Mouse (Mus musculus): ENCODE measurements around the gene Sirt4. TPM values are rescaled to one million over a fixed set of nuclear protein-coding genes. Genes with fewer than 3 reads are reported as not detected.

Sirt4 gene
- total and polyA plus RNA-seq, 2 experiments from 2014 or later, result 15.4 to 29.0 TPM

DNA sequence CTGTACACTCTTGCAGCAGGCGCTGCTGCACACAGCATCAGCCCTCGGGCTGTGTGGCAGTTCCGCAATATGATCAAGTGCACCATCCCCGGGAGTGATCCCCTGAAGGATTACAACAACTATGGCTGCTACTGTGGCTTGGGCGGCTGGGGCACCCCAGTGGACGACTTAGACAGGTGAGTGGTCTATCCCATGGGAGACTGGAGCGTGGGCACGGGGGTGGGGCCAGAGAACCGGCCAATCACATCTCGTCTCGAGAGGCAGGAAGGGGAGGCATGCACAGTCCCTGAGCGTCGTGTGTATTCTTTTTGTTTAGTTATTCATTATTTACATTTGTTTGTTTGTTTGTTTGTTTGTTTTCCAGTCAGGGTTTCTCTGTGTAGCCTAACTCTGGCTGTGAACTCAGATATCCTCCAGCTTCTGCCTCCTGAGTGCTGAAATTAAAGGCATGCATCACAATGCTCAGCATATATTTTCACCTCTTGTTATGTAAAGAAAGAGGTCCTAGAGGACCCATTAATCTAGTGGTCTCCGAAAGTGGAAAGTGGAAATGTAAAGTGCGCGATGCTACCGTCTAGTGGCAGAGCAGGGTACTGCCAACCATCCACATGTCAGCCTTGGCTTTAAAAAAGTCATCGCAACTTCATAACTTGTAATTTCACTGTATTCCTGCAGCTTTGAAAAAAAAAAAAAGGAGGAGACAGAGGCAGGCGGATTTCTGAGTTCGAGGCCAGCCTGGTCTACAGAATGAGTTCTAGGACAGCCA lies 13.6 kb downstream of the Sirt4 start:
- Histone ChIP-seq H3K4me3 (ENCODE audit: low read depth, low read length) (no peak overlapping the region), H3K27ac (ENCODE audit: low read depth) (no peak overlapping the region), H3K4me1 (ENCODE audit: control insufficient read depth, insufficient read depth) (no peaks in the 10 kb centered on the region), H3K36me3 (replicated peaks; ENCODE audit: control insufficient read depth, insufficient read depth, low read length) (no peaks in the 10 kb centered on the region), H3K27me3 (ENCODE audit: control insufficient read depth, insufficient read depth, low read length) (0 out of 2 replicates have a peak, but pooled peaks cover 5% of the 10 kb centered on the region), H3K9ac (replicated peaks; ENCODE audit: low read depth, low read length) (no peak overlapping the region), H3K9me3 (replicated peaks; ENCODE audit: control insufficient read depth, low read length) (no peaks in the 10 kb centered on the region), H3K4me2 (ENCODE audit: low read depth, low read length) (no peak overlapping the region)
- WGBS, result 34% methylated on average over 20 of the region's 20 CpGs
- DNase-seq (ENCODE audit: low spot score), result no peak
- TF ChIP-seq CTCF (IDR thresholded peaks at IDR 0.05; ENCODE audit: low read depth), result peak; percentile 73
- TF ChIP-seq EP300 (IDR thresholded peaks at IDR 0.05; ENCODE audit: low read depth), result no peak
- ATAC-seq (ENCODE audit: insufficient read depth, low read depth), result no peak

- TF ChIP-seq EP300 (IDR thresholded peaks at IDR 0.05; ENCODE audit: low read depth), result no peak
- TF ChIP-seq CTCF (IDR thresholded peaks at IDR 0.05; ENCODE audit: low read depth), result no peak
- Histone ChIP-seq H3K9ac (replicated peaks; ENCODE audit: low read depth, low read length) (no peak overlapping the region), H3K27me3 (ENCODE audit: control insufficient read depth, insufficient read depth, low read length) (0 out of 2 replicates have a peak, but pooled peaks cover 5% of the 10 kb centered on the region), H3K9me3 (replicated peaks; ENCODE audit: control insufficient read depth, low read length) (no peaks in the 10 kb centered on the region), H3K4me1 (ENCODE audit: control insufficient read depth, insufficient read depth) (no peaks in the 10 kb centered on the region), H3K4me3 (ENCODE audit: low read depth, low read length) (no peak overlapping the region), H3K27ac (ENCODE audit: low read depth) (no peak overlapping the region), H3K36me3 (replicated peaks; ENCODE audit: control insufficient read depth, insufficient read depth, low read length) (no peaks in the 10 kb centered on the region), H3K4me2 (ENCODE audit: low read depth, low read length) (no peak overlapping the region)
- no peak for ATAC-seq (ENCODE audit: insufficient read depth, low read depth)
- DNase-seq (ENCODE audit: low spot score), result no peak
- 72% methylated on average over 6 of the region's 6 CpGs for WGBS
Measured at GRCm38 (mm10) chr5:115469791-115470190, 14.7 kb downstream of the Sirt4 start.

DNA sequence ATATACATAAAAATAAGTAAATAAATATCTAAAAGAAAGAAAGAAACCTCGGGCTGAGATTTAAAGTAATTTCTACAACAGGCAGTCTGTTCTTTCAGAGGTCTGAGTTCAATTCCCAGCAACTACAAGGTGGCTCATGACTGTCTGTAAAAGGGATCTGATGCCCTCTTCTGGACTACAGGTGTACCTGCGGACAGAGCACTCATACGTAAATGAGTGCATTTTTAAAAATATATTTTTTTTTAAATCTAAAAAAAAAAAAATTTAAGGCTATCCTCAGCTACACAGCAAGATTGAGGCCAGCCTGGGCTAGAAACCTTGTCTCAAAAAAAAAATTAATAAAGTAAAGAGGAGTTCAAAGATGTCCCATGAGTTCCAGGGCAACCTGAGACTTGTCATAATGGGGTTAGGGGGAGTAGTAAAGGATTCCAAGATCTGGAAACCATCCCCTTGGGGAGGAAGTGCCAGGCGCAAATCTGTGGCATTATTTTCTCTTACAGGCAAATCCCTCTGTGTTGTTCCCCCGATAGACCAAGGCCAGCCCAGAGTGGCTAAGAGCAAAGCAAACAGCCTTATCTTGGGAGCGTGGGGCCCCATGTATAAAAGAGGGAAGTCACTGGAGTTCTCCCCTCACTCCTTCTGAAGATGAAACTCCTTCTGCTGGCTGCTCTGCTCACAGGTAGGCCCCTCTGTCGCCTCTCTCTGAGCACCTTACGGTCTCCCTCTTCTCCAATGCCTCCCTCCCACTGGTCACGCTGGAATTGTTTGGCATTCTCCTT lies 18.7 kb downstream of the Sirt4 start, which contains the start of gene Pla2g1b:
Pla2g1b (plus strand) TSS at position 621 of the 779 bp plus-strand sequence.
- Histone ChIP-seq H3K4me3 (ENCODE audit: low read depth, low read length) (no peak within 1 kb of the TSS), H3K27ac (ENCODE audit: low read depth) (no peak within 1 kb of the TSS), H3K4me1 (ENCODE audit: control insufficient read depth, insufficient read depth) (no peaks in the 10 kb centered on the region), H3K4me2 (ENCODE audit: low read depth, low read length) (no peak within 1 kb of the TSS), H3K9me3 (replicated peaks; ENCODE audit: control insufficient read depth, low read length) (no peaks in the 10 kb centered on the region), H3K36me3 (replicated peaks; ENCODE audit: control insufficient read depth, insufficient read depth, low read length) (no peaks in the 10 kb centered on the region), H3K9ac (replicated peaks; ENCODE audit: low read depth, low read length) (no peak within 1 kb of the TSS), H3K27me3 (ENCODE audit: control insufficient read depth, insufficient read depth, low read length) (0 out of 2 replicates have a peak, but pooled peaks cover 5% of the 10 kb centered on the region)
- 37% methylated on average over 9 of the region's 9 CpGs for WGBS
- ATAC-seq (ENCODE audit: insufficient read depth, low read depth), result no peak
- no peak for DNase-seq (ENCODE audit: low spot score)
- TF ChIP-seq EP300 (IDR thresholded peaks at IDR 0.05; ENCODE audit: low read depth) (no peak), CTCF (IDR thresholded peaks at IDR 0.05; ENCODE audit: low read depth) (no peak)

DNA sequence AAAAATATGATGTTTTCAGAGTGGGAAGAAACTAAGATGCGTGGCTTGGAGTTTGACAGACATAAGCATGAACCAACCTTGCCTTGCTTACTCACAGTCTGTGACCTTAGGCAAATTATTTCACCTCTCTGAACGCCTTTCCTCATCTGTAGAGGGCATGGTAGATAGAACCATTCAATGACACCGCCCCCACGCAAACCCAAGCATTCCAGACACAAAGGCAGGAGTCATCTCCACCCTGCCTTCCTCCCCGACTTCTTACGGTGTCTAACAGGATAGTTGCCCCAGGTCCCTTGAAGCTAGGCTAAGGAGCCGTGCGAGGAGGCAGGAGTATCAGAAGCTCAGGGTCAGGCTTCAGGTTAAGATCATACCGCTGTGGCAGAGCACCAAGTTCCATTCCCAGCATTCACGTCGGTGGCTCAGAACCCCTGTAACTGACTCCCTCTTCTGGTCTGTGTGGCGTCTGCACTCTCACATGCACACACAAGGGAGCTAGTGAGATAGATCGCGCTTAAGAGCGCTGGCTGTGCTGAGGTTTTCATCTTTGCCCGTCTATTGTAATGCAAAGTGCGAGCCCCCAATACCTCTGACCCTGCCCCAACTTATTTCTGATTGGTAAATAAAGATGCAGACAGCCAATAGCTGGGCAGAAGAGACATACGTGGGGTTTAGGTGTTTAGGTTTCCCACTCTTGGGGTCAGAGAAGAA lies 20.0 kb downstream of the Sirt4 start:
- TF ChIP-seq CTCF (IDR thresholded peaks at IDR 0.05; ENCODE audit: low read depth), result no peak
- TF ChIP-seq EP300 (IDR thresholded peaks at IDR 0.05; ENCODE audit: low read depth), result no peak
- H3K27me3 ChIP-seq (ENCODE audit: control insufficient read depth, insufficient read depth, low read length), result no peaks in the 10 kb centered on the region
- H3K9ac ChIP-seq (replicated peaks; ENCODE audit: low read depth, low read length), result no peak overlapping the region
- WGBS, result 75% methylated on average over 18 of the region's 18 CpGs
- ATAC-seq (ENCODE audit: insufficient read depth, low read depth), result no peak
- no peak overlapping the region for H3K27ac ChIP-seq (ENCODE audit: low read depth)
- no peak overlapping the region for H3K4me2 ChIP-seq (ENCODE audit: low read depth, low read length)
- H3K4me1 ChIP-seq (ENCODE audit: control insufficient read depth, insufficient read depth), result no peaks in the 10 kb centered on the region
- H3K9me3 ChIP-seq (replicated peaks; ENCODE audit: control insufficient read depth, low read length), result no peaks in the 10 kb centered on the region
- no peaks in the 10 kb centered on the region for H3K36me3 ChIP-seq (replicated peaks; ENCODE audit: control insufficient read depth, insufficient read depth, low read length)
- DNase-seq (ENCODE audit: low spot score), result no peak
- no peak overlapping the region for H3K4me3 ChIP-seq (ENCODE audit: low read depth, low read length)

DNA sequence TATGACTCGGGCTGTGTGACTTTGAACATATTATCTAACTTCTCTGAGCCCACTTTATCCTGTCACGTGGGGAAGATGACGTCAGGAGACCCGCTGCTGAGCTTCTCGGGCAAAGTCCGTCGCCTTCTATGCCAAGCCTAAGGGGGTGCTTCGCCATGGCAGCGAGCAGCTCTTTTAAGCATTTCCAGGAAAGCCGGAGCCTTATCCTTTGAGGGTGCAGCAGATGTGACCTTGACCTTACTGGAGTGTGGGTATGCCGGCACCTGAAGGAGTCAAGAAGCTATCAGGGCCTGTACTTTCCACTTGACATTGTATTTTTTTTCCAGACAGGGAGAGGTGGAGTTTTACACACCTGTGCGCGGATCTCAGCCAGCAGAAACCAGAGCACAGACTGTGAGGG lies 25.6 kb downstream of the Sirt4 start:
- no peak for DNase-seq (ENCODE audit: low spot score)
- no peak overlapping the region for H3K4me2 ChIP-seq (ENCODE audit: low read depth, low read length)
- WGBS, result 58% methylated on average over 13 of the region's 13 CpGs
- no peak overlapping the region for H3K27ac ChIP-seq (ENCODE audit: low read depth)
- no peaks in the 10 kb centered on the region for H3K36me3 ChIP-seq (replicated peaks; ENCODE audit: control insufficient read depth, insufficient read depth, low read length)
- H3K4me1 ChIP-seq (ENCODE audit: control insufficient read depth, insufficient read depth), result no peaks in the 10 kb centered on the region
- no peak for TF ChIP-seq CTCF (IDR thresholded peaks at IDR 0.05; ENCODE audit: low read depth)
- TF ChIP-seq EP300 (IDR thresholded peaks at IDR 0.05; ENCODE audit: low read depth), result no peak
- no peaks in the 10 kb centered on the region for H3K9me3 ChIP-seq (replicated peaks; ENCODE audit: control insufficient read depth, low read length)
- no peak for ATAC-seq (ENCODE audit: insufficient read depth, low read depth)
- 0 out of 2 replicates have a peak, but pooled peaks cover 2% of the 10 kb centered on the region for H3K27me3 ChIP-seq (ENCODE audit: control insufficient read depth, insufficient read depth, low read length)
- H3K9ac ChIP-seq (replicated peaks; ENCODE audit: low read depth, low read length), result no peak overlapping the region
- H3K4me3 ChIP-seq (ENCODE audit: low read depth, low read length), result no peak overlapping the region
